Mouse (Mus musculus) R1 (cell line): ENCODE data around the gene Isg15.
"Not testable (repeated sequence)": the region's sequence is repeated elsewhere in the genome, so short reads cannot be mapped to it uniquely, and the experiment has no call there.

Source experiments
- DNase-seq: peaks from one replicate; pipeline ENCODE4 v3.0.0-alpha.2; 2018; ENCODE audit warnings: low read depth, low spot score

Gene Isg15

GRCm38 (mm10) chr4:156166477-156166876 is 34.1 kb downstream of the Isg15 start:
- peak; percentile 64 for DNase-seq

- no peak for DNase-seq
Observed at GRCm38 (mm10) chr4:156154771-156155170, 45.8 kb downstream of the Isg15 start.

- not testable (repeated sequence) for DNase-seq
Observed at GRCm38 (mm10) chr4:156150887-156151286, 49.7 kb downstream of the Isg15 start.
